Mouse (Mus musculus): ENCODE measurements at regions not wholly inside any gene's neighbourhood (a gene's known extent, or its start where the extent isn't known, plus 50 kb on each side); places are given as distances from the start of the nearest gene placed in this dataset.

GRCm38 (mm10) chr10:126493734-126494133 is 407.4 kb downstream of the Atp23 start:
- no peak for TF ChIP-seq CTCF (IDR thresholded peaks at IDR 0.05)
- Histone ChIP-seq H3K4me3 (no peak overlapping the region), H3K27ac (no peak overlapping the region)
- intact Hi-C loops (cut with DNase I): no loop called here
- no peak for DNase-seq

GRCm38 (mm10) chr10:126492211-126492610 is 408.9 kb downstream of the Atp23 start:
- intact Hi-C loops (cut with DNase I): no loop called here
- TF ChIP-seq CTCF (IDR thresholded peaks at IDR 0.05): no peak
- H3K27ac ChIP-seq: no peak overlapping the region
- H3K4me3 ChIP-seq: no peak overlapping the region
- DNase-seq: no peak

DNA sequence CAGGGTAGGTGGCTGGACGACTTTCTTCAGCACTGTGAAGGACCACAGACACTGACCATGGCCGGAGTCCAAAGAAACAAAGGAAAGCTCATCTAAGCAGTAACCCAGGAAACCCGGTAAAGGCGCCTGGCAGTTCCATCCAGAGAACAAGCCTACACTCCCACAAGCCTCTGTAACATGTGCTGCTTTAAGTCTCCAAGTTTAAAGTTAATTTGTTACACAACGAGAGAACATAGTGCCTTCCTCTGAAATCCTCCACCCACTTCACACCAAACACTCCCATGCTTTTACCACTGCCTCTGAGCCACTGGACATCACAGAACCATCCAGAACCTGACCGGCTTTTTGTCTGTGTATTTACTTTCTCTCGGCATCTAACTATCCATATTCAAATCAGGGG is 416.0 kb downstream of the Atp23 start:
- no peak overlapping the region for H3K27ac ChIP-seq
- intact Hi-C loops (cut with DNase I): no loop called here
- no peak for TF ChIP-seq CTCF (IDR thresholded peaks at IDR 0.05)
- DNase-seq: no peak
- H3K4me3 ChIP-seq: no peak overlapping the region

GRCm38 (mm10) chr10:126483479-126483878 is 417.7 kb downstream of the Atp23 start:
- H3K4me3 ChIP-seq: no peak overlapping the region
- no peak for DNase-seq
- intact Hi-C loops (cut with DNase I): no loop called here
- no peak overlapping the region for H3K27ac ChIP-seq
- no peak for TF ChIP-seq CTCF (IDR thresholded peaks at IDR 0.05)

- DNase-seq: no peak
- Histone ChIP-seq H3K27ac (no peak overlapping the region), H3K4me3 (no peak overlapping the region)
- intact Hi-C loops (cut with DNase I): no loop called here
- TF ChIP-seq CTCF (IDR thresholded peaks at IDR 0.05): no peak
These were observed 420.8 kb downstream of the Atp23 start for GRCm38 (mm10) chr10:126480382-126480781.

DNA sequence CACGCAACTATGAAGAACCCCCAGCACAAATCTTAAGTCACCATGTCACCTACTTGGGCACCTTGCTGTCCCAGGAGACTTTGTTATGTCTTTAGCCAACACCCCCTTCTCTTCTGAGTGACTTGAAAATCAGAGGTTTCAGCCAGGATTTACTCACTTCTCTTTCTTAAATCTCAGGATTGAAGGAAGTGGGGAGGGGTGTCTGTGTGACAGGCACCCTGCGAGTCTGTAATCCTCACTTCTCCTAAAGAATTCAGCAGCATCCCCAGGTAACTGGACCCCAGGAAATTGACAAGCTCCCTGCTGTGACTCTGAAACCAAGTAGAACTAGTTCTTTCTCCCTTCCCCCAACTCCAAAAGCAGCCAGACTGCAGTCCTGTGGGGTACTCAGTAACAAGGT is 421.4 kb downstream of the Atp23 start:
- no peak for DNase-seq
- intact Hi-C loops (cut with DNase I): no loop called here
- TF ChIP-seq CTCF (IDR thresholded peaks at IDR 0.05): no peak
- no peak overlapping the region for H3K4me3 ChIP-seq
- no peak overlapping the region for H3K27ac ChIP-seq

- intact Hi-C loops (cut with DNase I): no loop called here
- Histone ChIP-seq H3K4me3 (no peak overlapping the region), H3K27ac (no peak overlapping the region)
- DNase-seq: no peak
- TF ChIP-seq CTCF (IDR thresholded peaks at IDR 0.05): no peak
These were observed 428.0 kb downstream of the Atp23 start for GRCm38 (mm10) chr10:126473050-126473719.

- Histone ChIP-seq H3K27ac (no peak overlapping the region), H3K4me3 (no peak overlapping the region)
- no peak for TF ChIP-seq CTCF (IDR thresholded peaks at IDR 0.05)
- intact Hi-C loops (cut with DNase I): no loop called here
- no peak for DNase-seq
These were observed 430.2 kb downstream of the Atp23 start for GRCm38 (mm10) chr10:126470838-126471491.

- no peak overlapping the region for H3K27ac ChIP-seq
- no peak for TF ChIP-seq CTCF (IDR thresholded peaks at IDR 0.05)
- intact Hi-C loops (cut with DNase I): no loop called here
These were observed 438.4 kb downstream of the Atp23 start for GRCm38 (mm10) chr10:126462770-126463169.

DNA sequence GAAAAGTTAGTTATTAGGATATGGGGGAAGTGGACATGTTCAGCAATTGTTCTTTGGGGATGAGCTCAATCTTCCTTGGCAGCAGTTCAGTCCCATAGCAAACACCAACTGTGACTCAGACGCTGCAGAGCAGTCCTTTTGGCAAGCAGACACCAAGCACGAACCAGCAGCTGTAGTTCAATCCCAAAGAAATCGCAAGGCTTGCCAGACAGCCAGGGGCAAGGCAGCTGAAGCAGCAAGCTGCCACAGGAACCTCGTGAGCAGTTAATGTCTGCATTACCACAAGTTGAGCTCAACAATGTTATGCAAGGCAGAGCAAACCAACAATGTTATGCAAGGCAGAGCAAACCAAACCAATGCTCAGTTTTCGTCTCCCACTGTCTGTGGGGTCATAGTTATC is 442.6 kb downstream of the Atp23 start:
- intact Hi-C loops (cut with DNase I): no loop called here
- no peak overlapping the region for H3K4me3 ChIP-seq
- DNase-seq: no peak
- TF ChIP-seq CTCF (IDR thresholded peaks at IDR 0.05): no peak
- H3K27ac ChIP-seq: no peak overlapping the region

More at GRCm38 (mm10) chr10:126462770-126463169, 438.4 kb downstream of the Atp23 start:
- no peak for DNase-seq
- no peak overlapping the region for H3K4me3 ChIP-seq

- H3K4me3 ChIP-seq: no peak overlapping the region
- intact Hi-C loops (cut with DNase I): no loop called here
- no peak for DNase-seq
- no peak for TF ChIP-seq CTCF (IDR thresholded peaks at IDR 0.05)
- no peak overlapping the region for H3K27ac ChIP-seq
These were observed 448.2 kb downstream of the Atp23 start for GRCm38 (mm10) chr10:126452757-126453528.

DNA sequence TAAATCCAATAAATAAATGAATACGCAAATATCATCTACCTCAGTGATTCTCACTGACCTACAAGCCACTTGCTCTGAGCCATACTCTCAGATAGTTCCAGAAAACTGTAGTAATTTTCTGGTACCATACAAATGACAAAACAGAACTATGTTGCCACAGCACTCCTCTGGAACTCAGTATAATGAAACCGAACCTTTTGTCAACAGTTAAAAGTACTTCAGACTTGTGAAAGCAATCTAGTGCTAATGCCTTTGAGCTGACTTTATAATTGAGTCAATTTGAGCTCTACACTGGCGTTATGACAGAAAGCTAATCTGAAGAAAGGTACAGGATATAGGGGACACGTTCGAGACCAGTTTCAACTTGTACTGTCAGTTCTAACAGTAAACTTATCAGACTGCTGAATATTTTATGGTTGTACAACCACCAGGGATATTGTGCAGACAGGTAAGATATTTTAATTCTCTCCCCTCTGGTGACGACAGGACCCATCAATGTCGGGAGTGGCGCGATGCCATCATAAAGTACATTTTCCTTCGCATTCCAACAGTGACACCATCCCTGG is 449.0 kb downstream of the Atp23 start:
- intact Hi-C loops (cut with DNase I): no loop called here
- Histone ChIP-seq H3K27ac (no peak overlapping the region), H3K4me3 (no peak overlapping the region)
- TF ChIP-seq CTCF (IDR thresholded peaks at IDR 0.05): no peak
- DNase-seq: no peak

GRCm38 (mm10) chr10:126431222-126431621 is 465.3 kb downstream of the Lrig3 start:
- no peak overlapping the region for H3K27ac ChIP-seq
- intact Hi-C loops (cut with DNase I): no loop called here
- no peak overlapping the region for H3K4me3 ChIP-seq
- TF ChIP-seq CTCF (IDR thresholded peaks at IDR 0.05): no peak
- no peak for DNase-seq
